Mouse (Mus musculus) cerebellum, adult 2 months (tissue): Measurements from ENCODE around the gene Usp49.

Experiments
- CTCF ChIP-seq: fragments of 200-500 bp; IDR thresholded peaks from 2 replicates; pipeline ENCODE4 v1.5.1; 2011; ENCODE audit warnings: low read depth, mild to moderate bottlenecking, control low read depth, low read length, moderate library complexity, borderline replicate concordance; ENCODE audit not compliant: insufficient read depth
- POLR2A ChIP-seq: fragments of 200-500 bp; IDR thresholded peaks from 2 replicates; pipeline ENCODE4 v1.6.1; 2011; ENCODE audit warnings: low read length, control low read depth, borderline replicate concordance; ENCODE audit not compliant: insufficient read depth

DNA sequence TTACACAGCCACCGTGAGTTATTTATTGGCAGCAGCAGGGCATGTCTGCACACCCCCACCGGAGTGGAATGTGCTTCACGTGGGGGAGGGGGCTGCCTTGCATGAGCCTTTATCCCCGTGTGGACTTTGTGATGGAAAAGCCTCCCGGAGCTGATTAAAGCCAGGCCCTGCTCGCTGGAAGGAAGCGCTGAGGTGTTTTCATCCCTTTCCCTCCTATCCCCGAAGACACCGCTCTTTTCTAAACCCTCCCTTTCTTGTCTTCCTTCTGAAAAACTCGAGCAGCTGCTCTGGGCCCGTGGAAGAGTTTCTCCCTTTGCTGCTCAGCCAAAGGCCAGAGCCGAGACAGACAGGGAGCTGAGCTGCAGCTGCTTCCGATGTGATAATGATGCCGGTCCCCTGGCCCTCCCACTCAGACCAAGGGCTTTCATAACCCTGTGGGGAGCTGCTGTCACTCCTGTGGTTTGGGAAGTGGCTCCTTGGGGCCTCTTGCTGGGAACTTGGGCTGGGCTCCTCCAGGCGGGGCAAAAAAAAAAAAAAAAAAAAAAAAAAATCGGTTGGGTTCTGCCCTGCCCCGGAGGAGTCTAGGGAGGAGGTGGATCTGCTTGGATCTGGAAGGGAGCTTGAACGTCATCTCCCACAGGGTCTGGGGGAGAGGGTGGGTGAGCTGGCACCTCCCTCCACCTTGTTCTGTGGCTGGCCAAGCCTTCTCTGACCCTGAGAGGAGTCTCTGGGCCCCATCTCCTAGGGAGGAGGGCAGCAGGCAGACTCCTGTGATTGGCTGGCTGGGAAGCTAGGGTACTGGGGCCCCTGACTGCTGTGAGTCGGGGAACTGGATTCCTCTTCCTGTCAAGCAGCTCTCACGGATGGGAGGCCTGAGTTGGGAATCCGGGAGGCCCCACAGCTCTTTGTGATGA is 35.0 kb upstream of the Usp49 start:
- TF ChIP-seq CTCF (no peak), POLR2A (no peak)
